Mouse (Mus musculus) CH12.LX (cell line): ENCODE results near the gene Thrb.

Source experiments
- BHLHE40 ChIP-seq: IDR thresholded peaks from 2 replicates; pipeline ENCODE4 v1.6.1; 2011; ENCODE audit warnings: mild to moderate bottlenecking, low read depth, low read length, improper control_type of control experiment
- KAT2A ChIP-seq: IDR thresholded peaks from 2 replicates; pipeline ENCODE4 v1.6.1; 2012; ENCODE audit warnings: low read length, improper control_type of control experiment, inconsistent platforms; ENCODE audit not compliant: insufficient replicate concordance
- MEF2A ChIP-seq: IDR thresholded peaks from 2 replicates; pipeline ENCODE4 v1.6.1; 2014; ENCODE audit warnings: low read depth, mild to moderate bottlenecking, inconsistent platforms, low read length, improper control_type of control experiment, borderline replicate concordance
- USF1 ChIP-seq: IDR thresholded peaks from 2 replicates; pipeline ENCODE4 v1.6.1; 2014; ENCODE audit warnings: low read depth, mild to moderate bottlenecking, inconsistent platforms, low read length, improper control_type of control experiment
- ZKSCAN1 ChIP-seq: IDR thresholded peaks from 2 replicates; pipeline ENCODE4 v1.6.1; 2012; ENCODE audit warnings: low read depth, inconsistent platforms, low read length, improper control_type of control experiment, borderline replicate concordance

GRCm38 (mm10) chr14:17894791-17895190, 234.7 kb downstream of the Thrb start:
- TF ChIP-seq BHLHE40, result no peak
- TF ChIP-seq USF1, result no peak
- no peak for TF ChIP-seq MEF2A
- TF ChIP-seq KAT2A, result no peak
- no peak for TF ChIP-seq ZKSCAN1
